Mouse (Mus musculus) liver, embryonic 14.5 days (tissue): Measurements from ENCODE around the gene D6Ertd527e. TPM values are rescaled to one million over a fixed set of nuclear protein-coding genes. Genes with fewer than 3 reads are reported as not detected.

Experiments used
- ATAC-seq: fragments of 200-750 bp; cut with Nextera tagmentation; 2 replicates; pipeline ENCODE4 v1.8.0; 2017; ENCODE audit warnings: moderate number of reproducible peaks, mild to moderate bottlenecking, moderate library complexity; ENCODE audit not compliant: insufficient read depth
- DNase-seq, 3 experiments: peaks; one replicate each; pipeline ENCODE4 v3.0.0-alpha.2; 2012 to 2013; ENCODE audit warnings: low read depth in 3 of 3, low spot score in 3 of 3
- H3K27ac ChIP-seq: fragments of 300-500 bp; sonication (generic); 2 replicates; pipeline ENCODE4 v1.5.1; 2014; ENCODE audit warnings: moderate library complexity, mild to moderate bottlenecking, control low read depth, inconsistent platforms
- H3K27me3 ChIP-seq: fragments of 300-500 bp; sonication (generic); 2 replicates; pipeline ENCODE4 v1.6.1; 2014; ENCODE audit warnings: mild to moderate bottlenecking, low read length, moderate library complexity; ENCODE audit not compliant: control insufficient read depth, insufficient read depth
- H3K36me3 ChIP-seq: fragments of 300-500 bp; sonication (generic); replicated peaks from 2 replicates; pipeline ENCODE4 v1.6.1; 2014; ENCODE audit warnings: low read depth; ENCODE audit not compliant: control insufficient read depth, insufficient read depth
- H3K4me1 ChIP-seq, 2 experiments: fragments of 200-500 bp in 1 of 2; fragments of 300-500 bp in 1 of 2; sonication (generic) in 1 of 2; replicated peaks; 2 replicates each; pipeline ENCODE4 v1.6.1; 2012 to 2014; ENCODE audit warnings: antibody characterized with exemption in 1 of 2, inconsistent platforms in 1 of 2, low read length in 1 of 2; ENCODE audit not compliant: control insufficient read depth in 2 of 2, insufficient read depth in 2 of 2
- H3K4me2 ChIP-seq: fragments of 300-500 bp; sonication (generic); 2 replicates; pipeline ENCODE4 v1.6.1; 2014; ENCODE audit warnings: low read depth, mild to moderate bottlenecking, control low read depth, moderate library complexity
- H3K4me3 ChIP-seq, 2 experiments: fragments of 200-500 bp in 1 of 2; fragments of 300-500 bp in 1 of 2; sonication (generic) in 1 of 2; 2 replicates each; pipeline ENCODE4 v1.5.1; 2012 to 2014; ENCODE audit warnings: low read depth in 2 of 2, low read length in 2 of 2, mild to moderate bottlenecking in 2 of 2, control low read depth in 1 of 2, inconsistent platforms in 1 of 2, moderate library complexity in 1 of 2; ENCODE audit not compliant: insufficient read depth in 1 of 2
- H3K9ac ChIP-seq: fragments of 300-500 bp; sonication (generic); replicated peaks from 2 replicates; pipeline ENCODE4 v1.6.1; 2014; ENCODE audit warnings: mild to moderate bottlenecking, control low read depth, moderate library complexity
- H3K9me3 ChIP-seq: fragments of 300-500 bp; sonication (generic); 2 replicates; pipeline ENCODE4 v1.6.1; 2016; ENCODE audit warnings: low read length, mixed read lengths; ENCODE audit not compliant: control insufficient read depth
- CTCF ChIP-seq: IDR thresholded peaks from 2 replicates; pipeline ENCODE4 v1.5.1; 2016; ENCODE audit warnings: antibody characterized with exemption, low read depth, control low read depth
- EP300 ChIP-seq: IDR thresholded peaks from 2 replicates; pipeline ENCODE4 v1.6.1; 2016; ENCODE audit warnings: antibody characterized with exemption, low read depth
- WGBS: fragments of 180-500 bp; shearing (Covaris S2); extraction: QIAGEN DNeasy Blood & Tissue Kit; methylation state at CpG from one replicate; pipeline ENCODE4 v1.1.7; 2014; ENCODE audit not compliant: insufficient replicate concordance; 5-methylcytosine and 5-hydroxymethylcytosine counted together
- polyA plus RNA-seq, 2 experiments: library from polyadenylated mRNA; depleted of rRNA in 1 of 2; stranded (reverse) in 1 of 2; unstranded in 1 of 2; fragments of >200 nt; fragmentation: Nextera tagmentation in 1 of 2; extraction: Ambion mirVana in 1 of 2; gene quantifications; 2 replicates each; pipeline versions ENCODE4 v1.2.1 to v1.2.3; 2012 to 2014

Gene D6Ertd527e
- polyA plus RNA-seq, 2 experiments, result 0.01 TPM; not detected in 1

- ATAC-seq (no peak), DNase-seq (no peak)
- H3K4me3 ChIP-seq, result no peak overlapping the region
- H3K9me3 ChIP-seq, result no peaks in the 10 kb centered on the region
- H3K4me2 ChIP-seq, result no peak overlapping the region
- peaks cover 10% of the 10 kb centered on the region for H3K36me3 ChIP-seq
- peaks cover 0 to 13% of the 10 kb centered on the region in 2 experiments; a peak in 2 of 4 replicates for H3K4me1 ChIP-seq
- H3K9ac ChIP-seq, result no peak overlapping the region
- WGBS, result 73% methylated on average over 4 of the region's 4 CpGs
- TF ChIP-seq EP300, result no peak
- no peak for TF ChIP-seq CTCF
- no peaks in the 10 kb centered on the region for H3K27me3 ChIP-seq
- no peak overlapping the region for H3K27ac ChIP-seq
Observed at GRCm38 (mm10) chr6:87070641-87071040, 33.9 kb upstream of the D6Ertd527e start.

GRCm38 (mm10) chr6:87072759-87073158 lies 31.8 kb upstream of the D6Ertd527e start:
- Histone ChIP-seq H3K27me3 (no peaks in the 10 kb centered on the region), H3K4me3 (no peak overlapping the region), H3K9me3 (no peaks in the 10 kb centered on the region), H3K4me2 (no peak overlapping the region), H3K4me1 (peaks cover 0 to 16% of the 10 kb centered on the region in 2 experiments; a peak in 2 of 4 replicates), H3K9ac (no peak overlapping the region), H3K36me3 (peaks cover 11% of the 10 kb centered on the region), H3K27ac (no peak overlapping the region)
- 0 out of 2 replicates have a peak, but pooled peaks have one; percentile 28 for ATAC-seq
- no peak for TF ChIP-seq EP300
- TF ChIP-seq CTCF, result no peak
- 22% methylated on average over 4 of the region's 4 CpGs for WGBS
- no peak for DNase-seq

- H3K9me3 ChIP-seq, result no peaks in the 10 kb centered on the region
- ATAC-seq, result peak; percentile 58; the same call in 1 of the 2 replicates
- H3K27me3 ChIP-seq, result no peaks in the 10 kb centered on the region
- H3K4me2 ChIP-seq, result no peak overlapping the region
- peaks cover 7% of the 10 kb centered on the region for H3K36me3 ChIP-seq
- no peak for DNase-seq
- H3K4me3 ChIP-seq, result no peak overlapping the region
- no peak overlapping the region for H3K9ac ChIP-seq
- peaks cover 0 to 16% of the 10 kb centered on the region in 2 experiments; a peak in 2 of 4 replicates for H3K4me1 ChIP-seq
- WGBS, result 32% methylated on average over 3 of the region's 3 CpGs
- TF ChIP-seq EP300 (no peak), CTCF (no peak)
- H3K27ac ChIP-seq, result no peak overlapping the region
Observed at GRCm38 (mm10) chr6:87075092-87075685, 29.4 kb upstream of the D6Ertd527e start.

GRCm38 (mm10) chr6:87079457-87079856 lies 25.1 kb upstream of the D6Ertd527e start:
- H3K9me3 ChIP-seq, result no peaks in the 10 kb centered on the region
- H3K9ac ChIP-seq, result no peak overlapping the region
- no peak overlapping the region for H3K4me3 ChIP-seq
- peaks cover 0 to 9% of the 10 kb centered on the region in 2 experiments; a peak in 3 of 4 replicates for H3K4me1 ChIP-seq
- no peaks in the 10 kb centered on the region for H3K27me3 ChIP-seq
- no peak overlapping the region for H3K27ac ChIP-seq
- no peak overlapping the region for H3K4me2 ChIP-seq
- DNase-seq, result no peak
- no peak for TF ChIP-seq EP300
- TF ChIP-seq CTCF, result no peak
- WGBS, result 76% methylated on average over 4 of the region's 4 CpGs
- no peak for ATAC-seq
- H3K36me3 ChIP-seq, result peaks cover 7% of the 10 kb centered on the region

- Histone ChIP-seq H3K27me3 (no peaks in the 10 kb centered on the region), H3K4me3 (no peak overlapping the region), H3K4me2 (no peak overlapping the region), H3K4me1 (peaks cover 5 to 12% of the 10 kb centered on the region in 2 experiments), H3K9ac (no peak overlapping the region), H3K36me3 (peaks cover 5% of the 10 kb centered on the region), H3K9me3 (no peaks in the 10 kb centered on the region), H3K27ac (no peak overlapping the region)
- DNase-seq (peak; percentile 55), ATAC-seq (peak; percentile 82)
- WGBS, result 4% methylated on average over 6 of the region's 6 CpGs
- TF ChIP-seq EP300 (peak; percentile 91), CTCF (no peak)
Observed at GRCm38 (mm10) chr6:87085026-87085425, 19.5 kb upstream of the D6Ertd527e start.
